Mouse (Mus musculus) cerebellum, adult 8-10 months (tissue): ENCODE data around the gene Msh3.

Experiments used
- DNase-seq: peaks from one replicate; pipeline ENCODE4 v3.0.0; 2022

The Msh3 gene

GRCm38 (mm10) chr13:92328000-92328399 is 26.8 kb downstream of the Msh3 start:
- DNase-seq: no peak

- DNase-seq: no peak
These were observed 28.8 kb downstream of the Msh3 start for GRCm38 (mm10) chr13:92326030-92326429.

GRCm38 (mm10) chr13:92320770-92321169 is 34.0 kb downstream of the Msh3 start:
- no peak for DNase-seq

GRCm38 (mm10) chr13:92314613-92315012 is 40.2 kb downstream of the Msh3 start:
- no peak for DNase-seq

- no peak for DNase-seq
These were observed 49.1 kb downstream of the Msh3 start, which contains the start of gene Gm20379 for GRCm38 (mm10) chr13:92305680-92306079. Gene Gm20379 (plus strand): TSS chr13:92305980.

- no peak for DNase-seq
These were observed 50.5 kb downstream of the Msh3 start for GRCm38 (mm10) chr13:92304291-92304690.

GRCm38 (mm10) chr13:92303062-92303948 is 51.5 kb downstream of the Msh3 start:
- DNase-seq: no peak

GRCm38 (mm10) chr13:92302466-92302865 is 52.3 kb downstream of the Msh3 start:
- DNase-seq: no peak

GRCm38 (mm10) chr13:92301754-92302153 is 53.0 kb downstream of the Msh3 start:
- no peak for DNase-seq

- no peak for DNase-seq
These were observed 55.3 kb downstream of the Msh3 start for GRCm38 (mm10) chr13:92299522-92299921.

GRCm38 (mm10) chr13:92297021-92297420 is 57.8 kb downstream of the Msh3 start:
- no peak for DNase-seq

- DNase-seq: no peak
These were observed 58.3 kb downstream of the Msh3 start for GRCm38 (mm10) chr13:92296490-92296889.

GRCm38 (mm10) chr13:92293883-92294282 is 60.9 kb downstream of the Msh3 start:
- DNase-seq: no peak

GRCm38 (mm10) chr13:92291605-92292004 is 63.2 kb downstream of the Msh3 start:
- DNase-seq: no peak

GRCm38 (mm10) chr13:92277027-92277426 is 77.8 kb downstream of the Msh3 start:
- no peak for DNase-seq

GRCm38 (mm10) chr13:92275292-92275691 is 79.5 kb downstream of the Msh3 start:
- DNase-seq: no peak

- no peak for DNase-seq
These were observed 80.3 kb downstream of the Msh3 start for GRCm38 (mm10) chr13:92274274-92275198.

GRCm38 (mm10) chr13:92267076-92267475 is 87.7 kb downstream of the Msh3 start:
- no peak for DNase-seq

- DNase-seq: no peak
These were observed 91.2 kb downstream of the Msh3 start for GRCm38 (mm10) chr13:92263566-92263965.

- no peak for DNase-seq
These were observed 93.5 kb downstream of the Msh3 start for GRCm38 (mm10) chr13:92261329-92261728.

GRCm38 (mm10) chr13:92255480-92255879 is 99.3 kb downstream of the Msh3 start:
- DNase-seq: no peak

- DNase-seq: no peak
These were observed 101.0 kb downstream of the Msh3 start for GRCm38 (mm10) chr13:92253850-92254249.

GRCm38 (mm10) chr13:92252331-92252730 is 102.5 kb downstream of the Msh3 start:
- DNase-seq: no peak

GRCm38 (mm10) chr13:92247576-92247975 is 107.2 kb downstream of the Msh3 start:
- no peak for DNase-seq
